Mouse (Mus musculus) neural tube, embryonic 12.5 days (tissue): ENCODE measurements at regions not wholly inside any gene's neighbourhood (a gene's known extent, or its start where the extent isn't known, plus 50 kb on each side); places are given as distances from the start of the nearest gene placed in this dataset.

ENCODE experiments used
- ATAC-seq: fragments of 200-750 bp; cut with Nextera tagmentation; 2 replicates; pipeline ENCODE4 v1.8.0; 2017; ENCODE audit warnings: low read depth, mild to moderate bottlenecking, moderate TSS enrichment, moderate library complexity; ENCODE audit not compliant: low FRiP score
- H3K27ac ChIP-seq: fragments of 300-500 bp; sonication (generic); 2 replicates; pipeline ENCODE4 v1.5.1; 2016
- H3K27me3 ChIP-seq: fragments of 300-500 bp; sonication (generic); replicated peaks from 2 replicates; pipeline ENCODE4 v1.6.1; 2016; ENCODE audit warnings: mild to moderate bottlenecking
- H3K36me3 ChIP-seq: fragments of 300-500 bp; sonication (generic); 2 replicates; pipeline ENCODE4 v1.6.1; 2016; ENCODE audit warnings: mild to moderate bottlenecking
- H3K4me1 ChIP-seq: fragments of 300-500 bp; sonication (generic); 2 replicates; pipeline ENCODE4 v1.6.1; 2016
- H3K4me2 ChIP-seq: fragments of 300-500 bp; sonication (generic); replicated peaks from 2 replicates; pipeline ENCODE4 v1.6.1; 2016; ENCODE audit warnings: mild to moderate bottlenecking
- H3K4me3 ChIP-seq: fragments of 300-500 bp; sonication (generic); 2 replicates; pipeline ENCODE4 v1.5.1; 2016
- H3K9ac ChIP-seq: fragments of 300-500 bp; sonication (generic); 2 replicates; pipeline ENCODE4 v1.6.1; 2016; ENCODE audit warnings: mild to moderate bottlenecking
- H3K9me3 ChIP-seq: fragments of 300-500 bp; sonication (generic); 2 replicates; pipeline ENCODE4 v1.6.1; 2016; ENCODE audit warnings: mild to moderate bottlenecking
- WGBS: fragments of 180-500 bp; shearing (Covaris S2); methylation state at CpG from one replicate; pipeline ENCODE4 v1.1.7; 2016; 5-methylcytosine and 5-hydroxymethylcytosine counted together

DNA sequence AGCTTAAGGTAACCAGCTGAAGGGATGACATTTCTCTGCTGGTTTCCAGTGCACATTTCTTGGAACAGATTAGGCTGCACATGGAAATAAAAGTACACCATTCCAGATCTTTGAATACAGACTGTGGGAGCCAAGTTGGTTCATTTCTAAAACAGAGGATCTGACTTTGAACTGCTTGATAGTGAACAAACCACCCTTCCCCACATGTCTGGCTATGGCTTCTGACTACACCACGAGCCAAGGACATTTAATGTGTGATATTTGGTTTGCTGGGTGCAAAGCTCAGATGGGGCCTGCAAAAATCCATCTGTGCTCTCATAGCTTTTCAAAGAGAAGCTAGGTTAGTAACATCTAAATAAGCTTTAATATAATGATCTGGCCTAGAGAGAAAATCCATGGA, 614.7 kb upstream of the Cdh11 start:
- 88% methylated on average over 1 of the region's 1 CpGs for WGBS
- H3K4me2 ChIP-seq: no peak overlapping the region

DNA sequence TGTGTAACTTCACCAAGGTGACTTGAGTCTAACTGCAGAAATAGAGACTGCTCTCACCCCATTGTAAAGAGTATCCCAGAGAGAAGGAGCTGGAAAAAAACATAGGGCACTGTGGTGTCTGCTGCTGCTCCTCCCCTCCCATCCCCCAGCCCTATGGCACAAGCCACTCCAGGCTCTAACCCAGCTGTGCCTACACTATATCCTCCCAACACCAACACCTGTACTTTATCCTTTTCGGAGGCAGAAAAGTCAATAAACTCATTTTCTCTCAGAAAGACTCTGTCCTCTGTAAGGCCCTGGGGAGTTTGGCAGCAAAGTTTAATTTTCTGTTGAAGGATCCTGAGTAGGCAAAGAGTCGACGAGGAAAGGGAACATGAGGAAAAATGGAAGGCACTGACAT, 617.3 kb upstream of the Cdh11 start:
- Histone ChIP-seq H3K27me3 (no peaks in the 10 kb centered on the region), H3K9ac (no peak overlapping the region), H3K9me3 (no peaks in the 10 kb centered on the region), H3K4me2 (no peak overlapping the region), H3K4me3 (no peak overlapping the region), H3K36me3 (no peaks in the 10 kb centered on the region), H3K4me1 (no peaks in the 10 kb centered on the region), H3K27ac (no peak overlapping the region)
- WGBS: 80% methylated on average over 3 of the region's 3 CpGs
- ATAC-seq: no peak

More for the DNA sequence above, 614.7 kb upstream of the Cdh11 start:
- Histone ChIP-seq H3K9me3 (no peaks in the 10 kb centered on the region), H3K27ac (no peak overlapping the region), H3K4me3 (no peak overlapping the region), H3K27me3 (no peaks in the 10 kb centered on the region), H3K4me1 (peaks cover 4% of the 10 kb centered on the region; the same call in 1 of the 2 replicates), H3K36me3 (no peaks in the 10 kb centered on the region), H3K9ac (no peak overlapping the region)
- no peak for ATAC-seq

DNA sequence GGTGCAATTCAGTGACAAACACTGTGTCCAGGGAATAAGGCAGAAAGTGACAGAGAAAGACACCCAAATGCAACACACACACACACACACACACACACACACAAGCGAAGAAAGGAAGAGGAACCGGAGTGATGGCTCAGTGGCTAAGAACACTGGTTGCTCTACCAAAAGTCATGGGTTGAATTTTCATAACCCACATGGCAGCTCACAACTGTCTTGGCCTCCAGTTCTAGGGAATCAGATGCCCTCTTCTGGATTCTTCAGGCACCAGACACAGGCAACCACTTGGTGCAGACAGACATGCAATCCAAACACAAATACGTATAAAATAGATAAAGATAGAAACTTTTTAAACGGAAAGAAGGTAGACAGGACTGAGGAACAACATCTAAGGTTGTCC, 618.4 kb upstream of the Cdh11 start:
- 96% methylated on average over 4 of the region's 4 CpGs for WGBS
- no peaks in the 10 kb centered on the region for H3K36me3 ChIP-seq
- no peaks in the 10 kb centered on the region for H3K9me3 ChIP-seq
- H3K4me3 ChIP-seq: no peak overlapping the region
- no peak for ATAC-seq
- H3K4me2 ChIP-seq: no peak overlapping the region
- H3K9ac ChIP-seq: no peak overlapping the region
- H3K27me3 ChIP-seq: no peaks in the 10 kb centered on the region
- no peak overlapping the region for H3K27ac ChIP-seq
- H3K4me1 ChIP-seq: no peaks in the 10 kb centered on the region

DNA sequence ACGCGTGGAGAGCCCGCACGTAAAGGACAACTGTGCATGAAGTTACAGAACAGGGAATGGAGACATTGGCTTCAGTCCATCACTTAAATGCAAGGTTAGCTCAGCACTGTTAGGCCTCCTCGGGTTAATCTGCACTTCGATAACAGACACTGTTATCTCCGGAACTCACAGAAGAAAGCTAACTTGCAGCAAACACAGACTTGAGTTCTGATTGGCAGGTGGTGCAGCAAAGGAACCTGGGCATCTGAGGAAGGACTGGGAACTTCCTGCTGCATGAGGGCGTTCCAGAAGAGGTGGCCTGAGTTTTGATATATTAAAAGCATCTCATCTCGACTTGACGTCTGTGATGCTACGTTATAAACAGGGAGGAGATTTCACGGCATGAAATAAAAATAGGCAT, 620.3 kb upstream of the Cdh11 start:
- H3K27ac ChIP-seq: no peak overlapping the region
- no peak overlapping the region for H3K4me2 ChIP-seq
- no peaks in the 10 kb centered on the region for H3K27me3 ChIP-seq
- no peak for ATAC-seq
- 86% methylated on average over 12 of the region's 12 CpGs for WGBS
- no peaks in the 10 kb centered on the region for H3K4me1 ChIP-seq
- H3K4me3 ChIP-seq: no peak overlapping the region
- no peaks in the 10 kb centered on the region for H3K9me3 ChIP-seq
- no peaks in the 10 kb centered on the region for H3K36me3 ChIP-seq
- H3K9ac ChIP-seq: no peak overlapping the region

DNA sequence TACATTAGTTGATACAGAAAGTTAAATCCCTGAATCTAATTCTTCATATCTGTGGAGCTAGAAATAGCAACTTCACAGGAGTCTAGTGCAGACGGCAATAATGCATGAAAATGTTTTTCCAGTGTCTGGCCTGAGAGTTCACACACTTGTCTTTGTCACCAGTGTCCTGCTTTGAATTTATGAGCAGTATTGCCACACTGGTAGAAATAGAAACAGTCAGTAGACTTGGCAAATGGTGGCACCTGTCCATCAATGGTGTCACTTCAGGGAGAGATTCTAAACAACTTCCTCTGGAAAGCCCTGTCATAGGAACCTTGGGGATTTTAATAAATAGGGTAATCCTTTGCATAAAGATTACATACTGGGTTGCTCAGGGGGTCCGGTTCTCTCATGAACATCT, 621.5 kb upstream of the Cdh11 start:
- ATAC-seq: no peak

DNA sequence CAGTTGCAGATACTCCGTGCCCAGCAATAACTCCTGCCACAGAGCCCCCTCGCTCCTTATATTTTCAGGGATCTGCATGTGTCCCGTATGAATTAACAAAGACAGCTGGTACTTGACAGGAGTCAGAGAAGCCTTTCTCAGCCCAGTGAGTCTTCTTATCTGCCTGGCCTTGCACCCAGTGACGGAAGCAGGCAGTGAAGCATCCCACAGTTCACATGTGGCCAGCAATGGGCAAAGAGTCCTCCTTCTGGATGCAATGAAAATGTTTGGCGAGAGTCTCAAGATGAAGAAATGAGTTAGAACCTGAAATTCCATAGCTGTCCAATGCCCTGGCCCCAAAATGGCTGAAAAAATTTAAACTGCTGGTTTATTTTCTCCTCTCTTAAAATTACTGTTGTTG, 622.2 kb upstream of the Cdh11 start:
- no peak overlapping the region for H3K4me2 ChIP-seq
- no peaks in the 10 kb centered on the region for H3K27me3 ChIP-seq
- no peak overlapping the region for H3K4me3 ChIP-seq
- no peak for ATAC-seq
- H3K36me3 ChIP-seq: no peaks in the 10 kb centered on the region
- H3K4me1 ChIP-seq: no peaks in the 10 kb centered on the region
- H3K9ac ChIP-seq: no peak overlapping the region
- H3K9me3 ChIP-seq: no peaks in the 10 kb centered on the region
- no peak overlapping the region for H3K27ac ChIP-seq
- WGBS: 82% methylated on average over 5 of the region's 5 CpGs

More for the DNA sequence above, 621.5 kb upstream of the Cdh11 start:
- Histone ChIP-seq H3K36me3 (no peaks in the 10 kb centered on the region), H3K27me3 (no peaks in the 10 kb centered on the region), H3K9me3 (no peaks in the 10 kb centered on the region), H3K4me1 (no peaks in the 10 kb centered on the region), H3K4me2 (no peak overlapping the region), H3K27ac (no peak overlapping the region), H3K9ac (no peak overlapping the region), H3K4me3 (no peak overlapping the region)
- 84% methylated on average over 2 of the region's 2 CpGs for WGBS

DNA sequence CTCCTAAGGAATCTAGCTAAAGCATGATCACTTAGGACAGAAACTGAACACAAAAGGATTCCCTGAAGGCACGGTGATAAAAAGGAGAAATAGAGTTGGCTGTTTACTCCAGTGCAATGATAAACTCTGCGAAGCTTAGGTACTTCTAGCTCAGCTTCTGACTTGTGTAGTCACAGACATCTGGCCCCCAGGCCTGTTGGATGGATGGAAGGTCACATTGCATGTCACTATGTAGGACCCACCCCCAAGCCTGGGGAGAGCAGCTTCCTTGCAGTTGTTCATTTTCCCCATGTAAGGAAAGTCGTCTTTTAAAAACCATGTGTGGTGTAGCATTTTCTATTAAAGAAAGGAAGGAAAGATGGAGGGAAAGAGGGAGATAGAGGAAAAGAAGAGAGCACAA, 623.0 kb upstream of the Cdh11 start:
- Histone ChIP-seq H3K36me3 (no peaks in the 10 kb centered on the region), H3K9ac (no peak overlapping the region), H3K27me3 (no peaks in the 10 kb centered on the region), H3K4me2 (no peak overlapping the region), H3K4me1 (no peaks in the 10 kb centered on the region), H3K4me3 (no peak overlapping the region), H3K9me3 (no peaks in the 10 kb centered on the region), H3K27ac (no peak overlapping the region)
- WGBS: 83% methylated on average over 3 of the region's 3 CpGs
- no peak for ATAC-seq

DNA sequence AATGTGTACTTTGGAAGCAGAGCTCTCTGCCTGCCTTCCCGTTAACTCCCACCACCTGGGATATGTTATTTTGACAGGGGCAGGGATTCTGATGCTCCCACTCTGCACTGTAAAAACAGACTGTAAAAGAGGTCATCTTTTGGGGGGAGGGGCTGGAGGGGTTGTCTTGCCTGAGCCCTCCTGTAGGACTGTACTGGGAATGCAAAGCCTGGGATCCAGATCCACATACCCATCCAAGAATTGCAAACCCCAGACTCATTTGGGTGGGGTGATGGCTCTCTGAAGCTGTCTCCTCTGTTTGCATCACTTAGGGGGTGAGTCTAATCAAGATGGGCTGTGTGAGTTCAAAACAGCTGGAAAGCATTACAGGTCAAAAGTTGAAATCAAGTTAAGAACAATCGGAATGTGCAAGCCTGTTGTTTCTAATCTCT, 623.7 kb upstream of the Cdh11 start:
- no peak for ATAC-seq
- no peaks in the 10 kb centered on the region for H3K4me1 ChIP-seq
- no peak overlapping the region for H3K27ac ChIP-seq
- no peaks in the 10 kb centered on the region for H3K9me3 ChIP-seq
- H3K4me3 ChIP-seq: no peak overlapping the region
- no peaks in the 10 kb centered on the region for H3K27me3 ChIP-seq
- H3K4me2 ChIP-seq: no peak overlapping the region
- no peak overlapping the region for H3K9ac ChIP-seq
- WGBS: 77% methylated on average over 2 of the region's 2 CpGs
- H3K36me3 ChIP-seq: no peaks in the 10 kb centered on the region

DNA sequence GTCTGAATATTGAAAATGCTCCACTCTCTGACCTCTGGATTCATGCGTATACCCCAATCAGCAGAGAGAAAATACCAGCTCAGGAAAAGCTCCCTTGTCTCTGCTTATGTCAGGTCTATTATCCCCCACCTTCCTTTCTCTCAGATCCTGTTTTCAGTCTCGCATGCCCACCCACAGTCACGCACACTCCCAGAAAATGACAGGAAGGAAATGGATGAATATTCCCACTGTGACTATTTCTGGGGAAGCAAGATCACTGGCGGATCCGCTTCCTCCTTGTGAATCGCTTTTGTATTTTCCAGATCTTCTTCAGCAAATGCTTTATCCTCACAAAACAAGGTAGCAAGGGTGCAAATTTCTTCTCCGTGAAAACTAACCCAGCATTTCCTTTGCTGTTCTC, 627.3 kb upstream of the Cdh11 start:
- no peaks in the 10 kb centered on the region for H3K36me3 ChIP-seq
- no peak overlapping the region for H3K9ac ChIP-seq
- H3K4me1 ChIP-seq: no peaks in the 10 kb centered on the region
- H3K9me3 ChIP-seq: no peaks in the 10 kb centered on the region
- H3K27ac ChIP-seq: no peak overlapping the region
- ATAC-seq: no peak
- no peak overlapping the region for H3K4me2 ChIP-seq
- no peak overlapping the region for H3K4me3 ChIP-seq
- 81% methylated on average over 7 of the region's 7 CpGs for WGBS
- H3K27me3 ChIP-seq: no peaks in the 10 kb centered on the region

DNA sequence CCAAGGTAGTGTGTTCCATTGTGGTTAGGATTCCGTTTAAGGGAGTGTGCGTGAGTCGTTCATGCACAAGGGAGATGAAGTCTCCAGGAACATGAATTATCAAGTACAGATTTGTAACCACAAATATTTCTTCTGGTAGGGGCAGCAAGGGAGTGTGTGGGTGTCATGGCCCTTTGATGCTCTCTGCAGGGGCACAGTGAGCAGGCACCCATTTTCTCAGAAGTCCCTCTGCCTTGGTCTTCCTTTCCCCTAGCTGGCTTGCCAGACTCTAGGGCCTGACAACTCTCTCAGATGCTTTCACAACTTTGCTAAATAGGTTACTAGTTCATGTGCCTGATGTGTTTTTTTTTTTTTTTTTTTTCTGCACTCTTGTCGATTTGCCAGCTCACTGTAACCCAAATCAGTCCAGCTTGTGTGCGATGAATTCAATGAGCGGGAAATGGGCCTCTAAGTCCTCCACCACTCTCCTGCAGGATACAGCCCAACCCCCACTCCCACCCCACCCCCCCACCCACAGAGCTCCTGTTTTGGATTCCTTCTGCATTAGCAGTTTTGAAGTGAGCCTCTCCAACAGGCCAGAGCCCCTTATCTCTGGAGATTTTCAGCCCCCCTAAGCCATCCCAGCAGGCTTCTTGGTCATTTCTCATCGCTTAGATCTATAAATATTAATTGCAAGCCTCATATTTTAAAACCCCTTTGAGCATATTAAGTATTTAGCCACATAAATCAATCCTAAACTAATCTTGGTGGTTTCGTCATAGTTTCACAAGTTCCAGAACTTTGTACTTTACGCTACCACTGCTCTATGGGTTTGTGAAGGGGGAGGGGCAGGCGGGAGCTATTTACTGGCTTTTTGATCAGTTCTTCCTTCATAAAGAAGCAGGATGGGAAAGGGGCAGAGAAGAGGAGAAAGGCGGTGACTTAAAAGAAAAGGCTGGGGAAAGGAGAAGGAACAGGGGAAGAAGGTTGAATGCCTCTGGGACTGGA, 628.4 kb upstream of the Cdh11 start:
- Histone ChIP-seq H3K27me3 (no peaks in the 10 kb centered on the region), H3K9ac (no peak overlapping the region), H3K4me1 (no peaks in the 10 kb centered on the region), H3K4me3 (no peak overlapping the region), H3K36me3 (no peaks in the 10 kb centered on the region), H3K9me3 (no peaks in the 10 kb centered on the region), H3K4me2 (no peak overlapping the region), H3K27ac (no peak overlapping the region)
- WGBS: 67% methylated on average over 11 of the region's 11 CpGs
- ATAC-seq: no peak

DNA sequence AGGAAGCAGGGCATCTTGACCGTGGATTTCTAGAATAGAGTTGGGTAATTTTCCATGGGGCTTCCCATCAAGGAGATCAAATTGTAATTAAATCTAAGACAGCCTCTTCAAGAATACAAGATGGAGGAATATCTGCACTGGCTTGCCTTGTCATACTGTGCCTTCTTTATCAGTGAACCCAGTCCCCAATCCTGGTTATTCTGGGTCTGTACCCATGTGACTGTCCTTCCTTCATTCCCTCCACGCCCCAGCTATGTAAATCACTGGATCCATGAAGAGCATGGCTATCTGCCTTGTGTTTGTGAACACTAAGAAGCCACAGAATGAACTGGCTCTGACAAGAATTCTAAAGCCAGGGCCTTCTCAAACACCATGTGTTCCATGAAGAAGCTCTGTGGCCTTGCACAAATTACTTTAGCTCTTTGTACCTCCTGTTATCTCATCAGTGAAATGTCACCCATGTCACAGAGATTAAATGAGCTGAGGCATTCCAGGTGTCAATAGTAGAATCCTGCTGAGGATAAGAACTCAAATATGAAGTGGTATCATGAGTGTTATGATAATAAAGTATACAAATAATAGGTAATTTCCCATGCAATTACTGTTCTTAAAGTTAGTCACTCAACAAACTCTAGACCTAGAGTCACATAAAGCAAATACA, 637.0 kb upstream of the Cdh11 start:
- no peak overlapping the region for H3K9ac ChIP-seq
- H3K36me3 ChIP-seq: no peaks in the 10 kb centered on the region
- no peak overlapping the region for H3K27ac ChIP-seq
- H3K9me3 ChIP-seq: no peaks in the 10 kb centered on the region
- no peak overlapping the region for H3K4me3 ChIP-seq
- 80% methylated on average over 2 of the region's 2 CpGs for WGBS
- no peak for ATAC-seq
- H3K4me1 ChIP-seq: no peaks in the 10 kb centered on the region
- H3K27me3 ChIP-seq: no peaks in the 10 kb centered on the region
- H3K4me2 ChIP-seq: no peak overlapping the region

DNA sequence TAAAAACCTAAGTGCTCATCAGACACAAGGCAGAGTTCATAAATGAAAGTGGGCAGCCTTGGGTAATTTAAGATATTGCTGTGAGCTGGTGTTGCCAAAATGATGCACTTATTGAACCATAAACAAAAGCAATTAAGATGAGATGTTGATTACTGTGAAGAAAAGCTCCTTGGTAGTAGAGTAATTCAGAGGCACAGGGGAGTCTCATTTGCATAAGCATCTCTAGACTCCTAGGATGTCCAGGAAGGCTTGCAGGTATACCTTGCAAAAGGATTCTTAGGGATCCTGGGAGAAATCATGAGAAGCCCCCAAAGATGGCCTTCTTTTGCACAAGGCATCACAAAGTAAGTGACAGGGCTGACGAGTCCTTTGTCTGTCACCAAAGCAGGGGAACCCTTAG, 640.5 kb upstream of the Cdh11 start:
- WGBS: 80% methylated on average over 1 of the region's 1 CpGs
- H3K4me2 ChIP-seq: no peak overlapping the region
- no peaks in the 10 kb centered on the region for H3K4me1 ChIP-seq
- H3K27ac ChIP-seq: no peak overlapping the region
- no peak overlapping the region for H3K9ac ChIP-seq
- no peaks in the 10 kb centered on the region for H3K36me3 ChIP-seq
- ATAC-seq: no peak
- H3K9me3 ChIP-seq: no peaks in the 10 kb centered on the region
- H3K4me3 ChIP-seq: no peak overlapping the region
- H3K27me3 ChIP-seq: no peaks in the 10 kb centered on the region
